Mouse (Mus musculus) spleen, postnatal 4 days (tissue): ENCODE measurements around the gene Gm5728.
"Not testable (repeated sequence)": the region's sequence is repeated elsewhere in the genome, so short reads cannot be mapped to it uniquely, and the experiment has no call there.

Experiments
- DNase-seq, 2 experiments: peaks; one replicate each; pipeline ENCODE4 v3.0.0; 2022; ENCODE audit warnings: low spot score in 2 of 2

Gene Gm5728

DNA sequence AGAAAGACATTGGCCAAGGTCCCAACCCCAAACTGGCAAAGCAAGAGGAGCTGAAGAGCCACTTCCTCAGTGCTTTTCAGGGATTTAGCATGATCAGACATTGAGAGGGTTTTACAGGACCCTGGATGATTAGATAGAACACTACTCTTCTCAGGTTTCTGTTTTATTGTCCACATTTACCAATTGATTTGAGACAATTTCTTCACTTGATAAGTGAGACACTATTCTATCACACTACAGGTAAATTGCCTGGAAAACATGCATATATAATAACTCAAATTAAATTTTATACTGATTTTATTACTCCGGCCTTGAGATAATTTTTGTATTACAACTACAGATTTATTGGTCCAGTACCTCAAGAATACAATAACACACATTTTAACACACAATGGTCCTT lies at the start of gene Gm5728:
TSS of gene Gm5728 (minus strand) at position 101 of the 400 bp plus-strand sequence.
- DNase-seq: not testable (repeated sequence)

DNA sequence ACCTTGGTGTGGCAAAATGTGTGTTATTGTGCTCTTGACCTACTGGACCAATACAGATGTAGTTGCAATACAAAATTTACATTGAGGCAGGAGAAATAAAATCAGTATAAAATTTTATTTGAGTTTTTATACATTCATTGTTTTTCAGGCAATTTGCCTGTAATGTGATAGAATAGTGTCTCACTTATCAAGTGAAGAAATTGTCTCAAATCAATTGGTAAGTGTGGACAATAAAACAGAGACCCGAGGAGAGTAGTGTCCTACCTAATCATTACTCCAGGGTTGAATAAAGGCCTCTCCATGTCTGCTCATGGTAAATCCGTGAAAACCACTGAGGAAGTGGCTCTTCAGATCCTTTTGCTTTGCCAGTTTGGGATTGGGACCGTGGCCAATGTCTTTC lies 42.4 kb upstream of the Gm5728 start, which contains the start of gene Vmn1r100:
TSS of gene Vmn1r100 (plus strand) at position 301 of the 400 bp plus-strand sequence.
- DNase-seq: not testable (repeated sequence)

DNA sequence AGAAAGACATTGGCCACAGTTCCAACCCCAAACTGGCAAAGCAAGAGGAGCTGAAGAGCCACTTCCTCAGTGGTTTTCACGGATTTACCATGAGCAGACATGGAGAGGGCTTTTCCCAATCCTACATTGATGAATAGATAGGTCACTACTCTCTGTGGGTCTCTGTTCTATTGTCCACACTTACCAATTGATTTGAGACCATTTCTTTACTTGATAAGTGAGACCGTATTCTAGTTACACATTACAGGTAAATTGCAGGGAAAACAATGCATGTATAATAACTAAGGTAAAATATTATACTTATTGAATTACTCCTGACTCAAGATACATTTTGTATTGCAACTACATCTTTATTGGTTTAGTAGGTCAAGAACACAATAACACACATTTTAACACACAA lies 41.2 kb downstream of the Gm5728 start, which contains the start of gene Gm4133:
TSS of gene Gm4133 (minus strand) at position 101 of the 400 bp plus-strand sequence.
- DNase-seq: not testable (repeated sequence)
